Mouse (Mus musculus): ENCODE measurements around the gene Il2rb. TPM values are rescaled to one million over a fixed set of nuclear protein-coding genes. Genes with fewer than 3 reads are reported as not detected.

The Il2rb gene
- total and polyA plus RNA-seq, 3 experiments: 0.04 TPM; not detected in 2

- Histone ChIP-seq H3K9ac (ENCODE audit: control insufficient read depth, low read depth, low read length, poor library complexity, severe bottlenecking) (no peak overlapping the region), H3K79me2 (ENCODE audit: control insufficient read depth, insufficient read depth, low read length, poor library complexity) (no peaks in the 10 kb centered on the region), H3K4me1 (ENCODE audit: control insufficient read depth in 1 of 2, insufficient read depth in 2 of 2, low read length in 2 of 2) (peaks cover 0 to 8% of the 10 kb centered on the region in 2 experiments; a peak in 1 of 4 replicates), H3K36me3 (ENCODE audit: control insufficient read depth in 1 of 2, insufficient read depth in 2 of 2, low read length in 2 of 2) (no peaks in the 10 kb centered on the region), H3K27ac (ENCODE audit: control insufficient read depth, low read depth, low read length) (no peak overlapping the region), H3K27me3 (ENCODE audit: control insufficient read depth in 1 of 2, insufficient read depth in 2 of 2, low read length in 2 of 2) (no peaks in the 10 kb centered on the region), H3K4me3 (ENCODE audit: control insufficient read depth in 1 of 2, insufficient read depth in 1 of 2, low read depth in 2 of 2, low read length in 2 of 2) (no peak overlapping the region), H3K9me3 (replicated peaks; ENCODE audit: insufficient read depth, low read length) (no peaks in the 10 kb centered on the region)
- TF ChIP-seq ETS1 (IDR thresholded peaks at IDR 0.05; ENCODE audit: low read depth, low read length): no peak
- no peak for TF ChIP-seq MYB (IDR thresholded peaks at IDR 0.05; ENCODE audit: low read depth, low read length)
- no peak for TF ChIP-seq ZMIZ1 (IDR thresholded peaks at IDR 0.05; ENCODE audit: low read depth, low read length)
- no peak for TF ChIP-seq MXI1 (IDR thresholded peaks at IDR 0.05; ENCODE audit: low read depth, low read length)
- TF ChIP-seq ZKSCAN1 (IDR thresholded peaks at IDR 0.05; ENCODE audit: low read depth, low read length): no peak
- no peak for TF ChIP-seq JUND (IDR thresholded peaks at IDR 0.05; ENCODE audit: low read depth, low read length)
- TF ChIP-seq ZNF384 (IDR thresholded peaks at IDR 0.05; ENCODE audit: low read depth, low read length): no peak
- no peak for TF ChIP-seq POLR2AphosphoS2 (IDR thresholded peaks at IDR 0.05; ENCODE audit: low read length)
- TF ChIP-seq SMC3 (IDR thresholded peaks at IDR 0.05; ENCODE audit: low read depth, low read length): no peak
- no peak for TF ChIP-seq NRF1 (IDR thresholded peaks at IDR 0.05; ENCODE audit: insufficient read depth, low read depth, low read length, poor library complexity, severe bottlenecking)
- no peak for TF ChIP-seq HCFC1 (IDR thresholded peaks at IDR 0.05; ENCODE audit: low read depth, low read length)
- TF ChIP-seq TCF12 (IDR thresholded peaks at IDR 0.05; ENCODE audit: low read depth, low read length): no peak
- TF ChIP-seq RCOR1 (IDR thresholded peaks at IDR 0.05; ENCODE audit: low read depth, low read length): no peak
- TF ChIP-seq E2F4 (IDR thresholded peaks at IDR 0.05; ENCODE audit: borderline replicate concordance, low read depth, low read length): no peak
- TF ChIP-seq MYC (IDR thresholded peaks at IDR 0.05; ENCODE audit: low read depth, low read length): no peak
- TF ChIP-seq TBP (IDR thresholded peaks at IDR 0.05; ENCODE audit: low read depth, low read length): no peak
- TF ChIP-seq EP300 (IDR thresholded peaks at IDR 0.05; ENCODE audit: low read depth in 1 of 2, low read length in 2 of 2): no peak
- TF ChIP-seq NELFE (IDR thresholded peaks at IDR 0.05; ENCODE audit: low read depth, low read length): no peak
- DNase-seq (ENCODE audit: low read depth, low spot score): no peak
Measured at GRCm38 (mm10) chr15:78456051-78456450, 39.0 kb downstream of the Il2rb start.

- Histone ChIP-seq H3K4me3 (ENCODE audit: control insufficient read depth in 1 of 2, insufficient read depth in 1 of 2, low read depth in 2 of 2, low read length in 2 of 2) (no peak overlapping the region), H3K36me3 (ENCODE audit: control insufficient read depth in 1 of 2, insufficient read depth in 2 of 2, low read length in 2 of 2) (no peaks in the 10 kb centered on the region; a peak in 1 of 4 replicates), H3K9me3 (replicated peaks; ENCODE audit: insufficient read depth, low read length) (no peaks in the 10 kb centered on the region), H3K79me2 (ENCODE audit: control insufficient read depth, insufficient read depth, low read length, poor library complexity) (no peaks in the 10 kb centered on the region), H3K9ac (ENCODE audit: control insufficient read depth, low read depth, low read length, poor library complexity, severe bottlenecking) (no peak overlapping the region), H3K27ac (ENCODE audit: control insufficient read depth, low read depth, low read length) (no peak overlapping the region), H3K27me3 (ENCODE audit: control insufficient read depth in 1 of 2, insufficient read depth in 2 of 2, low read length in 2 of 2) (no peaks in the 10 kb centered on the region), H3K4me1 (ENCODE audit: control insufficient read depth in 1 of 2, insufficient read depth in 2 of 2, low read length in 2 of 2) (peaks cover 0 to 11% of the 10 kb centered on the region in 2 experiments; a peak in 2 of 4 replicates)
- TF ChIP-seq MAX (IDR thresholded peaks at IDR 0.05; ENCODE audit: low read length) (no peak), EP300 (IDR thresholded peaks at IDR 0.05; ENCODE audit: low read depth in 1 of 2, low read length in 2 of 2) (peak; percentile 44 to 47; a peak in 2 of 4 replicates), MYB (IDR thresholded peaks at IDR 0.05; ENCODE audit: low read depth, low read length) (peak; percentile 26; the same call in 1 of the 2 replicates), GATA1 (IDR thresholded peaks at IDR 0.05; ENCODE audit: low read depth, low read length) (peak; percentile 28; the same call in 1 of the 2 replicates), KAT2A (conservative IDR thresholded peaks at IDR 0.05; ENCODE audit: low read depth, low read length) (no peak), ZNF384 (IDR thresholded peaks at IDR 0.05; ENCODE audit: low read depth, low read length) (no peak), CHD1 (IDR thresholded peaks at IDR 0.05; ENCODE audit: low read depth, low read length) (no peak), TCF12 (IDR thresholded peaks at IDR 0.05; ENCODE audit: low read depth, low read length) (peak; percentile 40; the same call in 1 of the 2 replicates), POLR2AphosphoS2 (IDR thresholded peaks at IDR 0.05; ENCODE audit: low read length) (no peak)
- DNase-seq (ENCODE audit: low read depth, low spot score): peak; percentile 47
Measured at GRCm38 (mm10) chr15:78455168-78455567, 39.9 kb downstream of the Il2rb start.

Measured in MEL (cell line).